Mouse (Mus musculus) splenic B cell, adult 2 months (primary cell): ENCODE results near the gene Ankrd6.

ENCODE experiments used
- DNase-seq: peaks from one replicate; pipeline ENCODE4 v3.0.0-alpha.2; 2011; ENCODE audit warnings: low read depth, low spot score
- H3K27me3 ChIP-seq: 2 replicates; pipeline ENCODE4 v1.6.1; 2012; ENCODE audit warnings: mild to moderate bottlenecking, low read length, moderate library complexity, mixed read lengths; ENCODE audit not compliant: control insufficient read depth, poor library complexity, insufficient read depth, severe bottlenecking
- H3K36me3 ChIP-seq: 2 replicates; pipeline ENCODE4 v1.6.1; 2012; ENCODE audit warnings: mild to moderate bottlenecking, low read length, moderate library complexity, mixed read lengths; ENCODE audit not compliant: control insufficient read depth, poor library complexity, insufficient read depth, severe bottlenecking

The Ankrd6 gene

DNA sequence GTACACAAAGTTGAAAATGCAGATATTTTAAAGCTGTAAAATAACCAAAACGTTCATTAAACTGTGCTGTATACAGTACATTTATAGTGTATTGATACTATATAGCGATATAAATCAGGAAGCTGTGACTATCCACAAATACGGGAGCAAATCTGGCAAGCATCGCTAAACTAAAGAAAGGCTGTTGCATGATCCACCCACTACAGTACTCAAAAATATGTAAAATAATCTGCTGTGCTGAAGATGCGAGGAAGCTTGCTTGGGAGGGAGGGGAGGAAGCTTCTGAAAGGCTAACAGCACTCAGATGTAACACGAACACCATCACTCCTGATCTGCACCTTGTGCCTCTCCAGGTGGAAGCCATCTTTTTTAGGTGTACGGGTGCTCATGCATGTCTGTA is 46.8 kb downstream of the Ankrd6 start:
- Histone ChIP-seq H3K27me3 (no peaks in the 10 kb centered on the region), H3K36me3 (no peaks in the 10 kb centered on the region)
- DNase-seq: no peak

DNA sequence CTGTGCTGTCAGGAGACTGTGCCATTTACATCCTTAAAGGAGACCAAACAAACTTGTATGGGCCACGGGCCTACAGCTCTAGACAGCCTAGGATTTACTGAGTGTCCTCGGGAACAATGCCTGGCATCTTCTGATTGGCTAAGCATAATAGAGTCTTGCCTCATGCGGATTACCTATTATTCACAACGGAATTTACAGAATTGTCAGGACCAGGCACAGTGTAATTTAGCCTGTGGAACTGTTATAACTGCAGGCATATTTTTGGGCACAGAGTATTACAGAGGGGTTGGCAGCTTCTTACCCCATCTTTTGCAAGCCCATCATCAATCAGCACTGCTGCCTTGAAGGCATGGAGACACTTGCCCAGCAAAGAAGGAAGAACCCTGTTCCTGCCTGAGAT is 51.6 kb downstream of the Ankrd6 start:
- no peak for DNase-seq
- Histone ChIP-seq H3K27me3 (no peaks in the 10 kb centered on the region), H3K36me3 (no peaks in the 10 kb centered on the region)

DNA sequence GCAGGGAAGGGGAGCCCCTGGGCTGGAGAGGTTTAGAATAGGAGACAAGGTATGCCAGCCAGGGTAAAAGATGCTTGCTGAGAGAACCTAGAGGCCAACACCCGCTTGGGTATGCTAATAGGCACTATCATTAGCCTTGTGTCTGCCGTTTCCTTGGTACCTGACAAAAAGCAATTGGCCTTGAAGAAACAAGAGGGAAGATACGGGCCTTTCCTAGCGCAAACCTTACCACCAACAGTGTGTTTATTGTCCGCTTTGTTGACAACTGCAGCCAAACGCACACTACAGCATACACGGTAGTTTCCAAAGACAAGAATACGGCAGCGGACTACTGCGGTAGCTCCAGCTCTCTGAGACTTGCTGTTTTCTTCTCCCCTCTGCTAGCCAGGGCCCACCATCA is 59.3 kb downstream of the Ankrd6 start:
- H3K36me3 ChIP-seq: no peaks in the 10 kb centered on the region
- no peaks in the 10 kb centered on the region for H3K27me3 ChIP-seq
- no peak for DNase-seq

GRCm38 (mm10) chr4:32890735-32891098 is 59.9 kb downstream of the Ankrd6 start:
- no peaks in the 10 kb centered on the region for H3K27me3 ChIP-seq
- no peaks in the 10 kb centered on the region for H3K36me3 ChIP-seq
- DNase-seq: no peak

DNA sequence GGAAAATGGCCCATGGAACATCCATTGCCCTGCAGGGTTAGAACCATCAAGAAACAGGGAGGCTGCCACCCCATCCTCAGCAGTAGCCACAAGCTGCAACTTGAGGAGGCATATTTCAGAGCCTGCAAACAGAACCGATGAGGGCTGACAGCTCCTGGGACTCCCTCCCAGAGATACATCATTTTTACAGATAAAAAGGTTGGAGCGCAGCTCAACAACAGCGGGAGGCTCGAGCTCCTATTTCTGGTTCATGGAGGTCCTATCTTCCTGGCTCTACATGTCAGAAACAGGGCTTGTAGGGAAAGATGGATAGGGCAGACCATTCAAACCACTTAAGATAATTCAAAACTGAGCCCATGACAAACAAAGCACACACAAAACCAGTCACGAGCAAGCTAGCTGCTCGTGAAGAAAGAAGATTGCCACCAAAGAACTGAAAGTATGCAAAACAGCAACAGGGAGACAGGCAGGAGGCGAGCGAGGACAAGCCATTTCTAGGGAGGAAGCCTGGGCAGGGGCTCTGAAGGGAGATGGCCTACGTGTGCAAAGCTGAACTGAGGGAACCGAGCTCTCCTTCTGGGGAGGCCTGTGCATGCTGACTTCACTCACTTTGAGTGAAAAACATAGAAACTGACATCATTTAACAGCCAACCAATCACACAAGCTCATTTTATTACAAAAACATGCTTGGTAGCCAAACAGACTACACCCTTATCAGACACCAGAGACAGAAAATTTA is 60.5 kb downstream of the Ankrd6 start:
- H3K27me3 ChIP-seq: no peaks in the 10 kb centered on the region
- H3K36me3 ChIP-seq: no peaks in the 10 kb centered on the region
- no peak for DNase-seq

- Histone ChIP-seq H3K36me3 (no peaks in the 10 kb centered on the region), H3K27me3 (no peaks in the 10 kb centered on the region)
- DNase-seq: no peak
These were observed 61.4 kb downstream of the Ankrd6 start for GRCm38 (mm10) chr4:32889246-32889645.

DNA sequence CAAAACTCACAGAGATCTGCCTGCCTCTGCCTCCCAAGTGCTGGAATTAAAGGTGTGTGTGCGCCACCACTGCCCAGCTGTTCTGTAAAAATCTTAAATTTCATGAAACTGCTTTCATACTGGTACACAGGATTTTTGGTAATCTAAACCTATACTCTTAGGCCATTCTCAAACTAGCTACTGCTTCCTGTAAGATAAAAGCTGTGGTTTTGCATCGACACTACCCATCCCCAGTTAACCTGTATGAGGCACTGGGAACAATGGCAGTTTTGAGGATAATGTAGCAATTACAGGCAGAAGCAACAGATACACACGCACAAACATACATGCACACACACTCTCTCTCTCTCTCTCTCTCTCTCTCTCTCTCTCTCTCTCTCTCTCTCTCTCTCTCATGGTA is 64.2 kb downstream of the Ankrd6 start:
- DNase-seq: no peak
- Histone ChIP-seq H3K36me3 (no peaks in the 10 kb centered on the region), H3K27me3 (no peaks in the 10 kb centered on the region)

DNA sequence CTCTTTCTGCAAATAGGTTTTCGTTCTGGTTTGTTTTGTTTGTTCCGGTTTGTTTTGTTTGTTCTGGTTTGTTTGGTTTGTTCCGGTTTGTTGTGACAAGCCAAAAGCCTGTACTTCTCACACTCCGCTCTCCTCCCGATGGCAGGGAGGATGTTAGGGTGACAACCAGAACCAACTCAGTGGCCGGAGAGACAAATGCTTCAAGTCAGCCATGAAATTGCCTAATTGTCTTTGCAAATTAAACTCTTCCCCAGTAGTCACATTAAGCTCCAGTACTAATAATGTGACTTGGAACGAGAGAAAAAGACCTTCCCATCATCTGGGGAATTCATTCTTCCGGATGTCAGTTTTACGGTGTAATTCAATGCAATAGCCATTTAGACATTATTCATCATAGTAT is 66.0 kb downstream of the Ankrd6 start:
- no peaks in the 10 kb centered on the region for H3K27me3 ChIP-seq
- no peak for DNase-seq
- no peaks in the 10 kb centered on the region for H3K36me3 ChIP-seq

DNA sequence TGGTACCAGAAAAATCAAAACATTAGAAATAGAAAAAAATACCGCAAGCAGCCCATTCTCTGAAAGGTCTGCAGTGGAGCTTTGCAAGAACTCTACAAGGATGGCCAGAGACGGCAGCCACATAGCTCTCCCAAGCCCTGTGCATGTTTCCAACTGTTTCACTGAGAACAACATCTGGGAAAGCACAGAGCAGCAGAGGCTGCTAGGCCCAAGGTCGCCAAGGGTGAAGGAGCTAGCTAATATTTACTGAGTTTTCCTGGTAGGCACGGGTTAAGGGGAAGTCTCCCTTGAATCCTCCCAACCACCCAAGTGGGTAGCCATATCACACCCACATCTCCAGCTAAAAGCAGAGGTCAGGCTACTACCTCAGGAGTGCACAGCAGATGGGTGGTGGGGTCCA is 69.6 kb downstream of the Ankrd6 start:
- DNase-seq: no peak
- Histone ChIP-seq H3K27me3 (no peaks in the 10 kb centered on the region), H3K36me3 (no peaks in the 10 kb centered on the region)

DNA sequence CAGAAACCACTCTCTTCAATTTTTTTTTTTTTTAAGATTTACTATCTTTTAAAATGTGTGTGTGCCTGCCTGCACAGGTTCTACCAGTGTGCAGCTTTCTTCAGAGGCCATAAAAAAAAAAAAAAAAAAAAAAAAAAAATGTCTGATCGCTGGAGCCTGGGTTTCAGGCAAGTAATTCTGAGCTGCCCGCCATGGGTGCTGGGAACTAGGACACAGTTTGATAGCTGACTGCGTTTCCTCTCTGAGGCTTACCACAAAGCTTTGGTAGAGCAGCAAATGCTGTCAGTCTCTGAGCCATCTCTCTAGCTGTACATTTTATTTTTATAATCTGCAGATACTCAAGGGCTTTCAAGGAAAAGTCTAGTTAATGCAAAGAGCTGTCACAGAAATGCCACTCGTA is 76.0 kb downstream of the Ankrd6 start:
- Histone ChIP-seq H3K36me3 (no peaks in the 10 kb centered on the region), H3K27me3 (no peaks in the 10 kb centered on the region)
- peak; percentile 26 for DNase-seq

GRCm38 (mm10) chr4:32872189-32872749 is 78.4 kb downstream of the Ankrd6 start:
- Histone ChIP-seq H3K36me3 (no peaks in the 10 kb centered on the region), H3K27me3 (no peaks in the 10 kb centered on the region)
- DNase-seq: peak; percentile 41

GRCm38 (mm10) chr4:32869370-32869769 is 81.3 kb downstream of the Ankrd6 start:
- no peaks in the 10 kb centered on the region for H3K27me3 ChIP-seq
- no peaks in the 10 kb centered on the region for H3K36me3 ChIP-seq
- DNase-seq: no peak

DNA sequence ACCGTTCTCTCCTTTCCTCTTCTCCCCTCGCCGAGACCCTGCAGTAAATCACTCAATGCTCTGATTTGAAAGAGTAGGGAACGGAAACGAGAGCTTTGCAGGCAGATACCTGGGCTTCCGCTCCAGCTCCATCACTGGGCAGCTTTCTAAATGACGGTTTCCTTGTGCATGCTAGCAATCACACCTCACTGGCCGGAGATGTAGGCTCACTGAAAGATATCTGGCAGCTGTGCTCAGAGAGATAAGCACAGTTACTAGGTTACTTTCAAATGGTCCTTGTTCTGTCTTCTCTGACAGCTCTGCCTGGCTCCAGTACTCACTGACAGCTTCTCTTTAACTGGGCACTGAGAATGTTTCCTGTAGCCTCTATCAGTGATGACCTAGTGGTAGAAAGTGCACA is 81.8 kb downstream of the Ankrd6 start:
- no peaks in the 10 kb centered on the region for H3K27me3 ChIP-seq
- H3K36me3 ChIP-seq: no peaks in the 10 kb centered on the region
- no peak for DNase-seq

DNA sequence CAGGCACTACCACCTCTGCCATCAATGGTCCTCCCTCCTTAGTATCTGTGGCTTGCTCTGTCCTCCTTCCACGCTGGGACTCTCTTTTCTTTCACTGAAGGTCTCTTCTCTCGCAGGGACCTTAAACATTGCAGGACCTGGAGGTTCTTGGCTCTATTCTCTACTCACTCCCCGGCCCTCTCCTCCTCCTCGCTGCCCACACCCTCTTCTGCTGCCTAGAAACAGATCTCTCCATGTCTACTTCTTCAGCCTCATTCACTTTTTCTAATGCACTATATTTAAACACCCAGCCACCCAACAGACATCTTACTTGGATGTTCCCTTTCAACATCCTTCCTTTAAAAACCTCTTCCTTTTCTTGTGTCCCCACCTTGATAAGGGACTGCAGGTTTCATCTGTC is 82.2 kb downstream of the Ankrd6 start:
- H3K27me3 ChIP-seq: no peaks in the 10 kb centered on the region
- H3K36me3 ChIP-seq: no peaks in the 10 kb centered on the region
- DNase-seq: no peak

GRCm38 (mm10) chr4:32867460-32867859 is 83.2 kb downstream of the Ankrd6 start:
- no peaks in the 10 kb centered on the region for H3K36me3 ChIP-seq
- no peaks in the 10 kb centered on the region for H3K27me3 ChIP-seq
- no peak for DNase-seq

GRCm38 (mm10) chr4:32864867-32865242 is 85.8 kb downstream of the Ankrd6 start:
- no peaks in the 10 kb centered on the region for H3K36me3 ChIP-seq
- DNase-seq: no peak

More at GRCm38 (mm10) chr4:32864867-32865242, 85.8 kb downstream of the Ankrd6 start:
- no peaks in the 10 kb centered on the region for H3K27me3 ChIP-seq
